Mouse (Mus musculus): ENCODE results near the gene Tomm5. TPM values are rescaled to one million over a fixed set of nuclear protein-coding genes. Genes with fewer than 3 reads are reported as not detected.
"Not testable (repeated sequence)": the region's sequence is repeated elsewhere in the genome, so short reads cannot be mapped to it uniquely, and the experiment has no call there.

The Tomm5 gene
- total RNA-seq, 2 experiments from 2014 or later, result 106 to 109 TPM

GRCm38 (mm10) chr4:45067742-45068141, 40.2 kb downstream of the Tomm5 start:
- no peak for DNase-seq (ENCODE audit: low spot score in 2 of 2)

DNA sequence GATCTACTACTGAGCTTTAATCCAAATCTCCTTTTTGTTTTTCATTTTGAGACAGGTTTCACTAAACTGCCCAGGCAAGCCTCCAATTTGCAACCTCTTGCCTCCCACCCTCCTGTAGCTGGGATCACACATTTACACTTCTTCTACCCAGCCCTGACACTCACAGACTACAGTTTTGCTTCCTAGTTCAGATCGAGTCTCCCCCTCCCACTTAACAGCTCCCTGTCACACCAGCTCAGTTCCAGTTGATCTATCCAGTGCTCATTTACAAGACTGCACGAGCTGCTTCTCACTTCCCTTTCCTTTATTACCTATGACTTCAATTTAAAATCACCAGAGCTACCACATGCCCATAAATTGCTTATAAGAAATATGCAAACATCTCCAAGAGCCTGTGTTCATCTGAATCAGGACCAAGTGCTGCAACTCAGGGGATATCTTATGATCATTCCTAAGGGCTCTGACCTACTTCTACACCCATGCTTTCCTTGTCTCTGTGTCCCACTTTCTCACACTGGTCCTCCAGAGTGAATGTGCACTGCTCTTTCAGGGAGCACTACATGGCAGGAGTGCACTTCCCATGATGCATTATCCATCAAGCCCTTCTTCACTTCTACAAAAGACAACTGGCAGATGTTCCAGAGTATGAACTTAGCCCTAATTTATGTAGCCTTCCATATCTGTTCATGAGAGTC, 41.7 kb downstream of the Tomm5 start:
- DNase-seq (ENCODE audit: low spot score in 2 of 2), result no peak

DNA sequence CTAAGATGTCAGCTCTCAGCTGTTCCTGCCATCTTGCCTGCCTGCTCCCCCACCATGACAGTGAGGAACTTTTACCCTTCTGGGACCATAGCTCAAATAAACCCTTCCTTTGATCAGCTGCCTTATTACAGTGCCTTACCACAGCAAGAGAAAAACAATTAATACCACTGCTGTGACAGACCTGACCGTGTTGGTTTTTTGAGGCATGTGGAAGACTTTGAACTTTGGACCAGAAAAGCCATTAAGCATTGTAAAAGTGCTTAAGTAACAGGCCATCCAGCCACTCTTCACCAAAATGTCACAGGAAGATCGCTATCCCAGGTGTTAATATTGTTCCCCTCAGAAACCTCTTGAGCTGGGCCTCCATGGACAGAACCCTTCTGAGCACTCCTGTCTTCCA, 43.3 kb downstream of the Tomm5 start:
- no peak for DNase-seq (ENCODE audit: low spot score in 2 of 2)

DNA sequence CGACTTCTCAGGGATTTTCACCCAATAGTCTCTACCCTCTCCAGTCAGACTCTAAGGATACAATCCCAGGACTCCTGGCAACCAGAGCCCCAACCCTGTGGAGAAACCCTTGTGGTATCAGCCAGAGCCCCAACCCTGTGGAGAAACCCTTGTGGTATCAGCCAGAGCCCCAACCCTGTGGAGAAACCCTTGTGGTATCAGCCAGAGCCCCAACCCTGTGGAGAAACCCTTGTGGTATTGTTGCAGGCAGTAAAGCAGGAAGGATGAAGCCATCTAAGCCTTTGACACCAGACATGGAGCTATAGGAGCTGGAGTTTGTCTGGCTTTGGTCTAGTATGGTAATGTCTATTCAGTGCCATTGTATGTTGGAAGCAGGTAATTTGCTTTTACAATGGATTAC, 44.1 kb downstream of the Tomm5 start:
- DNase-seq (ENCODE audit: low spot score in 2 of 2), result not testable (repeated sequence)

DNA sequence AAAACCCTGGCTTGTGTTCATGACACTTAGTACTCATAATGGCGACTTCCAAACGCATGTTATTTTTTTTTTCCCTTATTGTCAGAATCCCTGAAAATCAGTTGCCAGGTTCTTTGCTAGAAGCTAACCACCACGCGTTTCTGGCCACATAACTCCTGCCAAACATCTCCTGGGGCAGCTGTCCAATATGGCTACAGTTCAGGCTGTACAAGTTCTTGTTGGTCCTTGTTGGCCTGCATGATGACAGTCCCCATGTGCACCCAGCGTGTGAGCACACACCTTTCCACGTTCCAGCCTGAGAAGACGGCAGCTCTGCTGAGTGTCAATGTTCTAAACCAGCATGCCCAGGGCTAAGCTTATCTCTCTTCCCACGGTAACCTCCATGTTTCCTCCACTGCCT, 52.5 kb downstream of the Tomm5 start:
- DNase-seq (ENCODE audit: low spot score in 2 of 2), result no peak

Other genes with a start within 250 kb of the Tomm5 start
- 100 to 1,000 TPM; 153 to 162 TPM for gene Grhpr, start 126.7 kb downstream of the Tomm5 start, total RNA-seq (2021)
- gene Zbtb5, start 95.7 kb downstream of the Tomm5 start, total RNA-seq (2021), result 10 to 100 TPM; 20.2 to 21.3 TPM
- 10 to 100 TPM; 19.9 to 20.1 TPM for gene Polr1e, start 89.5 kb downstream of the Tomm5 start, total RNA-seq (2021)
- 10 to 100 TPM; 17.8 to 18.8 TPM for gene Fbxo10, start 23.5 kb downstream of the Tomm5 start, total RNA-seq (2021)
- gene Frmpd1, start 76.8 kb upstream of the Tomm5 start, total RNA-seq (2021), result 10 to 100 TPM in 1 of 2 experiments, 1 to 10 TPM in 1; 8.2 to 10.3 TPM
- gene Trmt10b, start 189.0 kb upstream of the Tomm5 start, total RNA-seq (2021), result 10 to 100 TPM; 11.7 to 12.6 TPM
- 10 to 100 TPM; 30.2 to 35.2 TPM for gene Dcaf10, start 234.0 kb upstream of the Tomm5 start, total RNA-seq (2021)
- 10 to 100 TPM; 30.7 to 33.6 TPM for gene Exosc3, start 234.6 kb upstream of the Tomm5 start, total RNA-seq (2021)

All from adrenal gland, postnatal 4 days (tissue).